Mouse (Mus musculus) embryonic stem cell, embryonic (primary cell): ENCODE data around the gene P3h3.

Source experiments
- CTCF ChIA-PET, 4 experiments: fragments of 300-600 bp in 2 of 4; fragments of 350-600 bp in 2 of 4; sonication (Branson Sonifier 250); formaldehyde crosslinking; loops; one replicate each; lab custom pipeline; 2022; ENCODE audit warnings: inconsistent platforms in 2 of 4; lab: Charles Lee
- POLR2A ChIA-PET, 4 experiments: fragments of 300-600 bp in 2 of 4; fragments of 350-600 bp in 2 of 4; sonication (Branson Sonifier 250); formaldehyde crosslinking; loops; one replicate each; lab custom pipeline; 2022; ENCODE audit warnings: antibody characterized with exemption in 4 of 4, inconsistent platforms in 1 of 4; lab: Charles Lee

The P3h3 gene

DNA sequence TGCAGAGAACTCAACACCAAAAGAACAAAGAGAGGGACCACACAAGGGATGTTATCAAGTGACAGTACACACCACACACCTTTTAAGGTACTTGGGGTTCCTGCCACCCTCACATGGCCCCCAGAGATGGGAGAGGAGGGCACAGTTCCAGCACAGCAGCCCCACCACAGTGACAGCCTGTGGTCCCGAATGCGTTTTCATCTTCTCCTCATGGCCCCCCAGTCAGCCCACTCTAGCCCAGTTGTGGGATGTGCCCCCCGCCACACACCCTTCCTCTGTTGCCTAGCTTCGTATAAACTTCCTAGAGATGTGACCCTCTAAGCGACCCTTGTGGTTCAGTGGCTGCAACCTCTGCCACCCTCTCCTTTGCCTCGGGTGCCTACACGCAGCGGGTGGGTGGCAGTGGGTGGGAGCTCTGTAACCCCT is 28.4 kb upstream of the P3h3 start:
- POLR2A ChIA-PET = interaction anchor here in 2 of 4 experiments (1.0 to 1.6 kb wide), 2 partner anchors 11 to 145 kb away, joined by 3 to 4 read pairs; partner anchors contain the start of gene Grcc10 (in 1 of the 2)
- CTCF ChIA-PET = interaction anchor here in 2 of 4 experiments (0.5 to 1.6 kb wide), 3 partner anchors 39 to 457 kb away, joined by 4 to 5 read pairs (median 4); no protein-coding TSS in a partner anchor

GRCm38 (mm10) chr6:124884714-124885500 is 27.4 kb upstream of the P3h3 start:
- POLR2A ChIA-PET = interaction anchor here in 2 of 4 experiments (0.8 to 1.7 kb wide), 5 partner anchors 10 to 144 kb away, joined by 3 to 6 read pairs (median 4); partner anchors contain the start of gene Grcc10 (in 1 of the 2)
- CTCF ChIA-PET = interaction anchor here (0.7 to 1.6 kb wide), 5 partner anchors 25 to 168 kb away, joined by 3 to 5 read pairs (median 3); partner anchors contain the start of gene P3h3 (in 1 of the 4)

DNA sequence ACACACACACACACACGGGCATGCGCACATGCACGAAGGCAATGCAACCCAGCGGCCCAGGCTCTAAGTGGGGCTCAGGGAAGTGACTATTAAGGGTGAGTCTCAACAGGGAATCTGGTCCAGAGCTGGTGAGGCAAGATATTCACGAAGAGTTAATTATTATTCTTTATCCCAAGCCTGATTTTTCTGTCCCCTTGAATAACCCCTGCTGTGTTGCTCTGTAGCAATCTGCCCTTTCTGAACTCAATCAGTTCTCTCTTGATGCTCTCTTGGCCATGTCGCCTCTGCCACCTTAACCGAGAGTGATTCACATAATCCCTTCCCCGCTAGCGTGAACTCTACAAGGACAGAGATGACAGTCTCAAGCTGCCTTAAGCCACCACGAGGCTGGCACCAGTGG is 25.8 kb upstream of the P3h3 start:
- ChIA-PET CTCF (interaction anchor here in 2 of 4 experiments (0.6 to 1.5 kb wide), 3 partner anchors 13 to 33 kb away, joined by 3 read pairs; no protein-coding TSS in a partner anchor), POLR2A (interaction anchor here in 3 of 4 experiments (0.6 to 1.7 kb wide), 4 partner anchors 10 to 247 kb away, joined by 3 to 6 read pairs (median 4); no protein-coding TSS in a partner anchor)

- ChIA-PET CTCF (interaction anchor here in 1 of 4 experiments (0.6 kb wide), 1 partner anchor 25 kb away, joined by 6 read pairs; the partner anchor contains the start of gene P3h3), POLR2A (interaction anchor here in 2 of 4 experiments (0.6 to 1.5 kb wide), 5 partner anchors 10 to 315 kb away, joined by 3 to 5 read pairs (median 3); partner anchors contain the start of gene Grcc10 (in 1 of the 2))
Observed at GRCm38 (mm10) chr6:124881821-124882220, 24.3 kb upstream of the P3h3 start.

DNA sequence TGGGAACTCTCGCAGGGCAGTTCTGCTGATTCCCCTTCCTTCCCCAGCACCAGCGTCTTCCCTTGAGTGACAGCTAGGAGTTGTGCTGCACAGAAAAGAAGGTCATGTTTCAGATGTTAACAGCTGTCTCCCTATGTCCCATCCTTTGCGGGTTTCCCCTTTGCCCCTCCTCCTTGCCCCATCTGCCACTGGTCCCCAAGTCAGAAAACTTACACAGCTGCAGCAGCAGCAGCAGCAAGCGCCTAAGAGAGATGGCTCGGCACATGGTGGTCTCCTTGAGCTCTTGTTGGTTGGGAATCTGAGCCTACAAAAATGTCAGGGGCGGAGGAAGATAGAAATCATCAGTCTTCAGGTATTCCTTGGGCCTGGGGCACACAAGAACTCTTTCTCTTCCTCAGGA is 21.8 kb upstream of the P3h3 start:
- ChIA-PET POLR2A (interaction anchor here in 1 of 4 experiments (0.6 to 1.3 kb wide), 2 partner anchors 123 to 188 kb away, joined by 3 to 4 read pairs; partner anchors contain the start of genes Atn1 and Lpar5), CTCF (interaction anchor here in 1 of 4 experiments (1.3 kb wide), 1 partner anchor 32 kb away, joined by 3 read pairs; no protein-coding TSS in a partner anchor)

- ChIA-PET POLR2A (interaction anchor here in 3 of 4 experiments (0.5 to 2.3 kb wide), 14 partner anchors 11 to 276 kb away, joined by 3 to 9 read pairs (median 4); partner anchors contain the start of genes Gpr162 (in 2 of the 3), Mlf2 (in 2 of the 3), Cd4 (in 1 of the 3) and Ptpn6 (in 1 of the 3)), CTCF (interaction anchor here (0.5 to 1.6 kb wide), 9 partner anchors 9 to 56 kb away, joined by 3 to 7 read pairs (median 3); no protein-coding TSS in a partner anchor)
Observed at GRCm38 (mm10) chr6:124874348-124874747, 16.8 kb upstream of the P3h3 start.

GRCm38 (mm10) chr6:124866560-124866959 is 9.0 kb upstream of the P3h3 start:
- CTCF ChIA-PET = interaction anchor here in 3 of 4 experiments (0.5 to 1.7 kb wide), 5 partner anchors 10 to 20 kb away, joined by 3 to 6 read pairs (median 5); partner anchors contain the start of gene P3h3 (in 1 of the 3)
- POLR2A ChIA-PET = interaction anchor here in 3 of 4 experiments (0.5 to 3.2 kb wide), 11 partner anchors 10 to 99 kb away, joined by 3 to 12 read pairs (median 4); partner anchors contain the start of genes Cops7a (in 1 of the 3), Mlf2 (in 1 of the 3) and P3h3 (in 1 of the 3)

DNA sequence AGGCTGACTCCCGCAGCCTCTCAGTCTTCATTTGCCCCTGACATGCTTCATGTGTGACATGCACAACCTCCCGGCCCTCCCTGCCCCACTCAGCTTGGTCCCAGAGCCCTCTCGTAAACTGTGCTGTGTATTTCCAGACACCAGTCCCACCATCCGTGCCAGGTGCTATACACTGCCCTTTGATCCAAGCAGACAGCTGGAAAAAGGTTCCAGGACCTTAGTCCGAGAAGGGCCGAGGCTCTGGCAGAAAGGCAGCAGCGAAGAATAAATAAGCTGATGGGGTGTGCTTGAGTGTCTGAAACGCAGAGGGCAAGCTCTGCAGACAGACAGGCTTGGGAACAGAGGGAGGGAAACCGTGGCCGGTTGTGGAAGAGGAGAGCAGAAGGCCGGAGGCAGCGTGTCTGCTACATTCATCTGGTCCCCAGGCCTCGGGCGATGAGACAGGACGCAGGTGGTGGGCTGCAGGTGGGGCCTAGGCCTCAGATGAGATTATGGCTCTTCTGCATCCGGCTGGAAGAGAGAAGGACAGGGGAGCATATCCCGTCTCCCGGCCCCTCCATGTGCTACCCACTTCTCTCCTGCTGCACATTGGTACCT is 8.3 kb upstream of the P3h3 start:
- POLR2A ChIA-PET = interaction anchor here (0.6 to 3.5 kb wide), 10 partner anchors 9 to 174 kb away, joined by 3 to 21 read pairs (median 3); partner anchors contain the start of genes Cops7a (in 1 of the 4), Mlf2 (in 1 of the 4) and P3h3 (in 1 of the 4)

GRCm38 (mm10) chr6:124863658-124864298 is 6.2 kb upstream of the P3h3 start, which contains the start of gene Gpr162:
Gene Gpr162 (minus strand): TSS chr6:124863983.
- POLR2A ChIA-PET = interaction anchor here (0.6 to 3.5 kb wide), 20 partner anchors 9 to 204 kb away, joined by 3 to 21 read pairs (median 4); partner anchors contain the start of genes Mlf2 (in 2 of the 4), Cdca3 (in 1 of the 4), Cops7a (in 1 of the 4) and Grcc10 (in 1 of the 4)

More for the DNA sequence above, 8.3 kb upstream of the P3h3 start:
- CTCF ChIA-PET = interaction anchor here in 3 of 4 experiments (1.0 to 2.7 kb wide), 4 partner anchors 8 to 165 kb away, joined by 3 to 12 read pairs (median 4); partner anchors contain the start of gene Mlf2 (in 1 of the 3)

GRCm38 (mm10) chr6:124863125-124863657 is 5.6 kb upstream of the P3h3 start:
- ChIA-PET POLR2A (interaction anchor here (0.6 to 3.5 kb wide), 31 partner anchors 8 to 523 kb away, joined by 3 to 21 read pairs (median 3); partner anchors contain the start of genes Cdca3 (in 2 of the 4), Mlf2 (in 2 of the 4), Usp5 (in 2 of the 4) and Cops7a (in 1 of the 4)), CTCF (interaction anchor here (0.7 to 5.6 kb wide), 18 partner anchors 9 to 221 kb away, joined by 3 to 49 read pairs (median 4); partner anchors contain the start of genes Mlf2 (in 4 of the 4), Cdca3 (in 1 of the 4) and Cops7a (in 1 of the 4))

More at GRCm38 (mm10) chr6:124863658-124864298, 6.2 kb upstream of the P3h3 start, which contains the start of gene Gpr162:
- CTCF ChIA-PET = interaction anchor here (0.9 to 5.6 kb wide), 13 partner anchors 8 to 67 kb away, joined by 3 to 49 read pairs (median 5); partner anchors contain the start of genes Mlf2 (in 3 of the 4) and Cdca3 (in 1 of the 4)

GRCm38 (mm10) chr6:124862406-124863124 is 5.0 kb upstream of the P3h3 start:
- ChIA-PET POLR2A (interaction anchor here in 3 of 4 experiments (0.6 to 3.5 kb wide), 26 partner anchors 8 to 1372 kb away, joined by 3 to 26 read pairs (median 4); partner anchors contain the start of genes Mlf2 (in 2 of the 3), Cd4 (in 1 of the 3), Cdca3 (in 1 of the 3) and Cops7a (in 1 of the 3)), CTCF (interaction anchor here (0.6 to 5.6 kb wide), 16 partner anchors 10 to 409 kb away, joined by 3 to 49 read pairs (median 4); partner anchors contain the start of genes Mlf2 (in 4 of the 4) and Cops7a (in 1 of the 4))

GRCm38 (mm10) chr6:124861802-124862201 is 4.2 kb upstream of the P3h3 start:
- ChIA-PET CTCF (interaction anchor here in 3 of 4 experiments (0.7 to 5.6 kb wide), 7 partner anchors 15 to 146 kb away, joined by 3 to 49 read pairs (median 4); partner anchors contain the start of gene Mlf2 (in 2 of the 3)), POLR2A (interaction anchor here (0.5 to 3.3 kb wide), 19 partner anchors 9 to 300 kb away, joined by 3 to 31 read pairs (median 4); partner anchors contain the start of genes Cd4 (in 1 of the 4), Cdca3 (in 1 of the 4), Cops7a (in 1 of the 4) and Grcc10 (in 1 of the 4))

DNA sequence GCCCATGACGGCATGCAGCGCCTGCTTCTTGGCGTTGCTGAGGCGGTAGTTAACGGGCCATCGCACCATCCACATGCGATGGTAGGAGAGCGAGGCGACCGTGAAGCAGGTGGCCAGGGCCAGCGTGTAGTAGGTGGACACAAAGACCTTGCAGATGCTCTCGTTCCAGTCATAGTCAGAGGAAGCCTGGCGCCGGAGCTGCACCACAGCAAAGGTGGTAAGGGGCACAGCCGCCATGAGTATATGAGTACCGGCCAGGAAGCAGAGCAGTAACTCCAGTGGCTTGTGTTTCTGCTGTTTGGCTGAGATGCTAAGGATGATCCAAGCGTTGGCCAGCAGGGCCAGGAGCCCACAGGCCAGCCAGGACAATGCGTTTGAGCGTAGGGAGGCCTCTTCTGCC is 3.7 kb upstream of the P3h3 start:
- POLR2A ChIA-PET = interaction anchor here (0.7 to 3.3 kb wide), 16 partner anchors 10 to 301 kb away, joined by 3 to 31 read pairs (median 7); partner anchors contain the start of genes Mlf2 (in 3 of the 4), Cd4 (in 1 of the 4), Cdca3 (in 1 of the 4) and Grcc10 (in 1 of the 4)
- CTCF ChIA-PET = interaction anchor here in 2 of 4 experiments (0.7 to 5.6 kb wide), 5 partner anchors 14 to 69 kb away, joined by 3 to 49 read pairs (median 9); partner anchors contain the start of gene Mlf2 (in 1 of the 2)

GRCm38 (mm10) chr6:124860511-124860910 is 3.0 kb upstream of the P3h3 start:
- POLR2A ChIA-PET = interaction anchor here in 3 of 4 experiments (0.6 to 3.3 kb wide), 31 partner anchors 10 to 618 kb away, joined by 3 to 31 read pairs (median 5); partner anchors contain the start of genes Mlf2 (in 3 of the 3), Cdca3 (in 2 of the 3), Usp5 (in 2 of the 3) and Cops7a (in 1 of the 3)

More at GRCm38 (mm10) chr6:124860511-124860910, 3.0 kb upstream of the P3h3 start:
- CTCF ChIA-PET = interaction anchor here (0.6 to 5.6 kb wide), 50 partner anchors 10 to 230 kb away, joined by 3 to 49 read pairs (median 5); partner anchors contain the start of genes Mlf2 (in 4 of the 4), Cops7a (in 2 of the 4), Cdca3 (in 1 of the 4) and Lpar5 (in 1 of the 4)
